Mouse (Mus musculus): ENCODE measurements around the gene Nploc4. TPM values are rescaled to one million over a fixed set of nuclear protein-coding genes. Genes with fewer than 3 reads are reported as not detected.

Nploc4 gene
- polyA plus RNA-seq, 1 experiment from 2014 or later: 49.6 TPM

DNA sequence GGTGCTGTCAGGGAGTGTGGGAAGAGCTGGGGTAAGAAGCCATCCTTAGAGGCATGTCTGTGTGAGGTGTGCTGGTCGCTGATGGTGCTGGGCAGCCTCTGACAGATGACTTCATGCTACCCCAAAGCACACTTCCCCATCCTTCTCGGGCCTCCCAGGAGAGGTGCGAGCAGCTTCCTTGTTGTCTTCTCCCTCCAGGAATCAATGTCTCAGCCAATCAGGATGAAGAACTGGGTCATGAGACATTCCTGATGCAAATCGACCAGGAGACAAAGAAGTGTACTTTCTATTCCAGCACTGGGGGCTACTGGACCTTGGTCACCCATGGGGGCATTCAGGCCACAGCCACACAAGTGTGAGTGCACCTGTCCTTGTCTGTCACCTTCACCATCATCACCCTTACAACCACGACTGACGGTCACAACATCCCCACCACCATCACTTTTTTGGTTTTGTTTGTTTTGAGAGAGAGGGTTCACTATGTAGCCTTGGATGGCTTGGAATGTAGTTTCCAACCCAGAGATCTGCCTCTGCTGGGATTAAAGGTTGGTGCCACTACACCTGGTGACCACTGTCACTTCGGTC lies 71.0 kb downstream of the Nploc4 start:
- H3K4me3 ChIP-seq: no peak overlapping the region
- peaks cover 60% of the 10 kb centered on the region for H3K4me1 ChIP-seq
- WGBS: 38% methylated on average over 7 of the region's 7 CpGs
- no peak for DNase-seq (ENCODE audit: low spot score)
- peak overlapping the region; percentile 26; the same call in 1 of the 2 replicates for H3K27ac ChIP-seq
- no peaks in the 10 kb centered on the region for H3K9me3 ChIP-seq
- peaks cover 30% of the 10 kb centered on the region for H3K36me3 ChIP-seq
- H3K27me3 ChIP-seq (ENCODE audit: insufficient read depth, poor library complexity, severe bottlenecking): no peaks in the 10 kb centered on the region

GRCm38 (mm10) chr11:120362891-120363290 lies 74.6 kb downstream of the Nploc4 start:
- 74% methylated on average over 6 of the region's 6 CpGs for WGBS
- DNase-seq (ENCODE audit: low spot score): no peak
- H3K9me3 ChIP-seq: no peaks in the 10 kb centered on the region
- peaks cover 75% of the 10 kb centered on the region for H3K4me1 ChIP-seq
- no peaks in the 10 kb centered on the region for H3K36me3 ChIP-seq
- H3K27me3 ChIP-seq (ENCODE audit: insufficient read depth, poor library complexity, severe bottlenecking): no peaks in the 10 kb centered on the region; the same call in 1 of the 2 replicates
- H3K27ac ChIP-seq: no peak overlapping the region
- H3K4me3 ChIP-seq: no peak overlapping the region

GRCm38 (mm10) chr11:120361295-120361694 lies 76.2 kb downstream of the Nploc4 start, which contains the start of gene Fscn2:
Gene Fscn2, plus strand, starts transcription at chr11:120361534.
- 80% methylated on average over 10 of the region's 10 CpGs for WGBS
- no peaks in the 10 kb centered on the region for H3K36me3 ChIP-seq
- H3K9me3 ChIP-seq: no peaks in the 10 kb centered on the region
- H3K27ac ChIP-seq: 0 out of 2 replicates have a peak within 1 kb of the TSS, but pooled peaks have one; percentile 32
- H3K27me3 ChIP-seq (ENCODE audit: insufficient read depth, poor library complexity, severe bottlenecking): no peaks in the 10 kb centered on the region; the same call in 1 of the 2 replicates
- DNase-seq (ENCODE audit: low spot score): no peak
- H3K4me1 ChIP-seq: peaks cover 69% of the 10 kb centered on the region
- no peak within 1 kb of the TSS for H3K4me3 ChIP-seq

DNA sequence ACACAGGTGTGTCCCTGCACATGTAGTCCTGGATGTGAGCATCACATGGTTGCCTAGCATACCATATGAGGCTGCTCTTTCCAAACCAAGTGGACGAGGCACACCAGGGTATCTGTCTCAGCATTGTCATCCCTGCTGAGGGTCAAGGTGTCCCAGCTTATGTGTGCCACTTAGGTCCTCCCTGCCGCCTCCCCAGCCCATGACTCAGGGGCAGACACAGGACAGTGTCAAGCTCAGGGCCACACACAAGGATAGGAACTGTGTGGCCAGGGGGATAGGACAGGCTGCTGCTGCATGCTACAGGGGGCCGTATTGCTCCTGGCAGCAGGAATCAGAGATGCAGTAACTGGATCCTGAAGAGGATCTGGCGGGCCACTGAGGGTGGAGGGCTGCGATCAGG lies 76.8 kb downstream of the Nploc4 start:
- no peaks in the 10 kb centered on the region; the same call in 1 of the 2 replicates for H3K27me3 ChIP-seq (ENCODE audit: insufficient read depth, poor library complexity, severe bottlenecking)
- peaks cover 67% of the 10 kb centered on the region for H3K4me1 ChIP-seq
- no peaks in the 10 kb centered on the region for H3K36me3 ChIP-seq
- H3K27ac ChIP-seq: no peak overlapping the region
- no peak overlapping the region for H3K4me3 ChIP-seq
- WGBS: 81% methylated on average over 5 of the region's 5 CpGs
- H3K9me3 ChIP-seq: no peaks in the 10 kb centered on the region
- no peak for DNase-seq (ENCODE audit: low spot score)

- Histone ChIP-seq H3K4me1 (peaks cover 67% of the 10 kb centered on the region), H3K36me3 (no peaks in the 10 kb centered on the region), H3K4me3 (no peak overlapping the region), H3K27me3 (ENCODE audit: insufficient read depth, poor library complexity, severe bottlenecking) (no peaks in the 10 kb centered on the region; the same call in 1 of the 2 replicates), H3K9me3 (no peaks in the 10 kb centered on the region), H3K27ac (peak overlapping the region; percentile 19)
- no peak for DNase-seq (ENCODE audit: low spot score)
- WGBS: 49% methylated on average over 8 of the region's 8 CpGs
These were observed 77.4 kb downstream of the Nploc4 start for GRCm38 (mm10) chr11:120360062-120360461.

DNA sequence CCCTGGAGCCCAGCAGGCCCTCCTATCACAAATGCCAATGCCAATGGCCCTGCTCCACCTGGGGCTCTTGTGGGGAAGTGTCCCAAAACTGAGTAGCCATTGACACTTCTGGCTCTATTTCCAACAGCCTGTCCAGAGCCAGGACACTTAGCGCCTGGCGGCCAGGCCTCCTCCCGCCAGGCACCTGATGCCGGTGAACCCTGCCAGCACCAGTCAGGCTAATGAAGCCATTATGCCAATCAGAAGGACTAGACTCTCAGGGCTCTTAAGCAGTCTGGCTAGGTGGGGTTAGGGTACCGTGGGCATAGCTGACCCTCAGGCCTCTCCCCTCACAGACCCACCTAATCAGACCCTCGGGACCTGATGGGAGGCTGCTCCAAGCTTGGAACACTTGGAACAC lies 78.1 kb downstream of the Nploc4 start:
- Histone ChIP-seq H3K4me1 (peaks cover 74% of the 10 kb centered on the region), H3K27ac (peak overlapping the region; percentile 19), H3K4me3 (no peak overlapping the region), H3K36me3 (no peaks in the 10 kb centered on the region), H3K27me3 (ENCODE audit: insufficient read depth, poor library complexity, severe bottlenecking) (no peaks in the 10 kb centered on the region; the same call in 1 of the 2 replicates), H3K9me3 (no peaks in the 10 kb centered on the region)
- WGBS: 81% methylated on average over 6 of the region's 6 CpGs
- no peak for DNase-seq (ENCODE audit: low spot score)

- H3K4me1 ChIP-seq: peaks cover 80% of the 10 kb centered on the region
- 33% methylated on average over 10 of the region's 10 CpGs for WGBS
- H3K36me3 ChIP-seq: no peaks in the 10 kb centered on the region
- peak overlapping the region; percentile 31 for H3K4me3 ChIP-seq
- DNase-seq (ENCODE audit: low spot score): no peak
- H3K9me3 ChIP-seq: no peaks in the 10 kb centered on the region
- H3K27ac ChIP-seq: peak overlapping the region; percentile 80
- H3K27me3 ChIP-seq (ENCODE audit: insufficient read depth, poor library complexity, severe bottlenecking): no peaks in the 10 kb centered on the region; the same call in 1 of the 2 replicates
These were observed 79.6 kb downstream of the Nploc4 start for GRCm38 (mm10) chr11:120357791-120358401.

GRCm38 (mm10) chr11:120356900-120357299 lies 80.6 kb downstream of the Nploc4 start:
- Histone ChIP-seq H3K27ac (no peak overlapping the region), H3K4me3 (no peak overlapping the region), H3K4me1 (peaks cover 82% of the 10 kb centered on the region), H3K27me3 (ENCODE audit: insufficient read depth, poor library complexity, severe bottlenecking) (no peaks in the 10 kb centered on the region; the same call in 1 of the 2 replicates), H3K9me3 (no peaks in the 10 kb centered on the region), H3K36me3 (no peaks in the 10 kb centered on the region)
- no peak for DNase-seq (ENCODE audit: low spot score)
- WGBS: 94% methylated on average over 4 of the region's 4 CpGs

- Histone ChIP-seq H3K4me1 (peaks cover 85% of the 10 kb centered on the region), H3K27ac (peak overlapping the region; percentile 10; the same call in 1 of the 2 replicates)
- WGBS: 78% methylated on average over 15 of the region's 15 CpGs
These were observed 81.1 kb downstream of the Nploc4 start for GRCm38 (mm10) chr11:120356319-120356840.

GRCm38 (mm10) chr11:120355277-120356039 lies 82.0 kb downstream of the Nploc4 start:
- Histone ChIP-seq H3K4me3 (peak overlapping the region; percentile 22; the same call in 1 of the 2 replicates), H3K27me3 (ENCODE audit: insufficient read depth, poor library complexity, severe bottlenecking) (no peaks in the 10 kb centered on the region; the same call in 1 of the 2 replicates), H3K4me1 (peaks cover 86% of the 10 kb centered on the region), H3K36me3 (no peaks in the 10 kb centered on the region), H3K27ac (peak overlapping the region; percentile 87; the same call in 1 of the 2 replicates), H3K9me3 (no peaks in the 10 kb centered on the region)
- WGBS: 45% methylated on average over 5 of the region's 5 CpGs
- no peak for DNase-seq (ENCODE audit: low spot score)

More at GRCm38 (mm10) chr11:120356319-120356840, 81.1 kb downstream of the Nploc4 start:
- no peak for DNase-seq (ENCODE audit: low spot score)
- Histone ChIP-seq H3K27me3 (ENCODE audit: insufficient read depth, poor library complexity, severe bottlenecking) (no peaks in the 10 kb centered on the region; the same call in 1 of the 2 replicates), H3K36me3 (no peaks in the 10 kb centered on the region), H3K9me3 (no peaks in the 10 kb centered on the region), H3K4me3 (no peak overlapping the region)

DNA sequence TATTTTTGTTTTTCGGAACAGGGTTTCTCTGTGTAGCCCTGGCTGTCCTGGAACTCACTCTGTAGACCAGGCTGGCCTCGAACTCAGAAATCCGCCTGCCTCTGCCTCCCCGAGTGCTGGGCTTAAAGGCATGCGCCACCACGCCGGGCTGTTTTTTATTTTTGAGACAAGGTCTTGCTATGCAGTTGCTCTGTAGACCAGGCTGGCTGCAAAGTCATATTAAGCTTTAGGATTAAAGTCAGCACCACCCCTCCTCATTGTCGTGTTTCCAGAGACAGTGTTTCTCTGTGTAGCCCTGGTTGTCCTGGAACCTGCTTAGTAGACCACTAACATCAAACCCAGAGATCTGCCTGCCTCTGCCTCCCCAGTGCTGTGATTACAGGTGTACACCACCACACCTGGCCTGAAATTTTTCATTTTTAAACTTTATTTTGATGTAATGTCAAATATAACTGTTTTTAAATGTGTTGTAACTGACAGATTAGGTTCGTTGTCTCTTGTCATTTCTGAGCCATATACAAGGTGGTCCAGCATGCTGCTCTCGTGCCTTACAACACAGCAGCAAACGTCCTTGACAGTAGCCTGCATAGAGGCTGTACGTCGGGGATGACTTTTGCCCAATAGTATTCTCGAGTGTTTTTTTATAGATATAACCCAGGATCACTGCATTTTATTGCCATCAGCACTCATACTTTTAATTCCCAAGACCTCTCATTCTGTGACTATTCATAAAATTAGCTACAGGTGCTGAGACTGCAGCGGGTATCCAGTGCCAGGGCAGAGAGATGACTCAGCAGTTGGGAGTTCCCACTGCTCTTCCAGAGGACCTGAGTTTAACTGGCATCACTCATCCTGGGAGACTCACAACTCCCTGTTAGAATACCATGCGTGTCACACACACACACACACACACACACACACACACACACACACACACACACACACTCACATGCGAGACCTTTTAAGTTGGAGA lies 82.9 kb downstream of the Nploc4 start:
- peaks cover 85% of the 10 kb centered on the region for H3K4me1 ChIP-seq
- H3K27ac ChIP-seq: peak overlapping the region; percentile 87; the same call in 1 of the 2 replicates
- peak; percentile 75 for DNase-seq (ENCODE audit: low spot score)
- no peaks in the 10 kb centered on the region; the same call in 1 of the 2 replicates for H3K27me3 ChIP-seq (ENCODE audit: insufficient read depth, poor library complexity, severe bottlenecking)
- no peaks in the 10 kb centered on the region for H3K36me3 ChIP-seq
- no peaks in the 10 kb centered on the region for H3K9me3 ChIP-seq
- 84% methylated on average over 17 of the region's 17 CpGs for WGBS
- peak overlapping the region; percentile 22; the same call in 1 of the 2 replicates for H3K4me3 ChIP-seq

Measured in heart, embryonic 10.5 days (tissue).